Mouse (Mus musculus): Measurements from ENCODE around the gene Lzic. TPM values are rescaled to one million over a fixed set of nuclear protein-coding genes. Genes with fewer than 3 reads are reported as not detected.

Gene Lzic
- polyA plus RNA-seq, 1 experiment from 2014 or later = 42.2 TPM

DNA sequence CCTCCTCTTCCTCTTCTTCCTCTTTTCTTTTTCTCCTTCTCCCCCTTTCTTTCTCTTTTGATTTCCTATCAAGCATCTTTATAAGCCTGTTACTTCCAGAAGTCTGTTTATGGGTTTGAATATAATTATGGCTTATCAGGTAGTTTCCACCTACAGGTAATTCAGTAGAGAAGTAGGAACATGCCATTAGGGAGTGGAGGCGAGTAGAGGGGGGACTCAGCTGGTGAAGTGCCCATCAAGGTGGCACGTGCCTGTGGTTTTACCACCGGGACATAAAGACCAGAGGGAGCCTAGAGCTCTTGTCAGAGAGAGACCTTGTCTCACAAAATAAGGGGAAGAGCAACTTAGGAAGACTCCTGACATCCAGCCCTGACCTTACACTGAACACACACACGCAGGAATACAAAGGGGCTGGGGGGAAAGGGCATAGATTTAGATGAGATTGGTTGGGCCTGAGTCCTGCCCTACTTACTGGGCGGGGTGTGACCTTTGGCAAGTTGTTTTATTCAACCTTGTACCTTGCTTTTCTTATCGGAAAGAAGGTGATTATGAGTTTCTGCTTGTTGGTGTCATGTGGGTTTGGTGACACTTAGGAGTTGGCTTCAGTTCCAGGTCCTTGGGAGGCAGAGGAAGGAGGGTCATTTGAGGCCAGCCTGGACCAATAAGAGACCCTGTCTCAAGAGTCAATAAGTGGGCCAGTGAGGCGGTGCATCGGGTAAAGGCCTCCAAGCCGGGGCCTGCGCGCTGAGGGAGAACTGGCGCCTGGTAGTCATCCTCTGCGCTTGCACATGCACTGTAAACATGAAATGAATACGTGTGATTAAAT, 4.6 kb downstream of the Lzic start:
- peaks cover 68% of the 10 kb centered on the region for H3K36me3 ChIP-seq (ENCODE audit: control insufficient read depth, insufficient read depth, low read length)

DNA sequence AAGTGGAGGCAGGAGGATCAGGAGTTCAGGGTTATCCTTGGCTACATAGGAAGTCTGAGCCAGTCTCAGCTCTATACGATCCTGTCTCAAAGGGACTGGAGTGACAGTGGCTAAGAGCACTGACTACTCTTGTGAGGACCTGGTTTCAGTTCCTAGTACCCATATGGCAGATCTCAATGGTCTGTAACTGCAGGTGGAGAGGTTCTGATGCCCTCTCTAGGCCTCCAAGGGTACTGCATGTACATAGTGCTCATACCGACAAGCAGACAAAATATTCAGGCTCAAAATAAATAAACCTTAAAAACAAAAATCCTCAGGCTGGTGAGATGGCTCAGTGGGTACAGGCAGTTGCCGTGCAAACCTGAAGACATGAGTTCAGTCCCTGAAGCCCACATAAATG, 6.1 kb downstream of the Lzic start:
- no peak for DNase-seq (ENCODE audit: low spot score)
- WGBS = 96% methylated on average over 3 of the region's 3 CpGs
- H3K4me3 ChIP-seq (ENCODE audit: low read depth, low read length) = no peak overlapping the region
- no peak overlapping the region for H3K27ac ChIP-seq (ENCODE audit: low read depth)
- no peak for ATAC-seq (replicated peaks; ENCODE audit: low FRiP score, low TSS enrichment, low read depth)
- H3K36me3 ChIP-seq (ENCODE audit: control insufficient read depth, insufficient read depth, low read length) = peaks cover 82% of the 10 kb centered on the region
- H3K27me3 ChIP-seq (replicated peaks; ENCODE audit: control insufficient read depth, insufficient read depth, low read length) = no peaks in the 10 kb centered on the region
- H3K4me1 ChIP-seq (replicated peaks; ENCODE audit: control insufficient read depth, insufficient read depth, low read length) = peaks cover 7% of the 10 kb centered on the region
- no peak overlapping the region for H3K4me2 ChIP-seq (ENCODE audit: low read length)
- no peaks in the 10 kb centered on the region for H3K9me3 ChIP-seq (ENCODE audit: control insufficient read depth, low read length)
- no peak overlapping the region for H3K9ac ChIP-seq (ENCODE audit: low read length)

More for the DNA sequence above, 4.6 kb downstream of the Lzic start:
- H3K27ac ChIP-seq (ENCODE audit: low read depth) = no peak overlapping the region
- H3K4me2 ChIP-seq (ENCODE audit: low read length) = no peak overlapping the region
- H3K4me3 ChIP-seq (ENCODE audit: low read depth, low read length) = no peak overlapping the region
- WGBS = 91% methylated on average over 14 of the region's 14 CpGs
- peaks cover 8% of the 10 kb centered on the region for H3K4me1 ChIP-seq (replicated peaks; ENCODE audit: control insufficient read depth, insufficient read depth, low read length)
- no peaks in the 10 kb centered on the region for H3K27me3 ChIP-seq (replicated peaks; ENCODE audit: control insufficient read depth, insufficient read depth, low read length)
- DNase-seq (ENCODE audit: low spot score) = no peak
- ATAC-seq (replicated peaks; ENCODE audit: low FRiP score, low TSS enrichment, low read depth) = no peak
- no peaks in the 10 kb centered on the region for H3K9me3 ChIP-seq (ENCODE audit: control insufficient read depth, low read length)
- no peak overlapping the region for H3K9ac ChIP-seq (ENCODE audit: low read length)

DNA sequence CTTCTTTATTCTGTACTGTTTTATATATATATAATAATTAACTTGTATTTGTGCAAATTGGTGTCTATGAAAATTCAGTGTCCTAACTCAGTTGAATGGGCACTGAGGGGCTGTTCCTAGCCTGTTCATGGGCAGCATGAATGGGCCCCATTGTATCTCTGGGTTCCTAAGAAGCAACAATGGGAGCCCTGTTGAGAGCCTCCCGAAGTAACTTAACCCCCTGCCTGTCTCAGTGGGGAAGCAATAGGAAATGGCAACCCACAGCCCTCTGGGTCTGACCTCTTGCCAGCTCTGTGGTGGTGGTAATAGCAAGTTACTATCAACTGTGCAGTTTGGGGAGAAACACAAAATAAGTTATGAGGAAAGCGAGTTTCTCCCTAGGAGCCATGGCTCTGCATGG, 11.6 kb downstream of the Lzic start:
- Histone ChIP-seq H3K4me1 (replicated peaks; ENCODE audit: control insufficient read depth, insufficient read depth, low read length) (no peaks in the 10 kb centered on the region), H3K36me3 (ENCODE audit: control insufficient read depth, insufficient read depth, low read length) (peaks cover 73% of the 10 kb centered on the region), H3K27ac (ENCODE audit: low read depth) (no peak overlapping the region), H3K9me3 (ENCODE audit: control insufficient read depth, low read length) (no peaks in the 10 kb centered on the region), H3K4me2 (ENCODE audit: low read length) (no peak overlapping the region), H3K9ac (ENCODE audit: low read length) (no peak overlapping the region), H3K4me3 (ENCODE audit: low read depth, low read length) (no peak overlapping the region), H3K27me3 (replicated peaks; ENCODE audit: control insufficient read depth, insufficient read depth, low read length) (no peaks in the 10 kb centered on the region)
- WGBS = 80% methylated on average over 2 of the region's 2 CpGs
- ATAC-seq (replicated peaks; ENCODE audit: low FRiP score, low TSS enrichment, low read depth) = no peak
- DNase-seq (ENCODE audit: low spot score) = no peak

DNA sequence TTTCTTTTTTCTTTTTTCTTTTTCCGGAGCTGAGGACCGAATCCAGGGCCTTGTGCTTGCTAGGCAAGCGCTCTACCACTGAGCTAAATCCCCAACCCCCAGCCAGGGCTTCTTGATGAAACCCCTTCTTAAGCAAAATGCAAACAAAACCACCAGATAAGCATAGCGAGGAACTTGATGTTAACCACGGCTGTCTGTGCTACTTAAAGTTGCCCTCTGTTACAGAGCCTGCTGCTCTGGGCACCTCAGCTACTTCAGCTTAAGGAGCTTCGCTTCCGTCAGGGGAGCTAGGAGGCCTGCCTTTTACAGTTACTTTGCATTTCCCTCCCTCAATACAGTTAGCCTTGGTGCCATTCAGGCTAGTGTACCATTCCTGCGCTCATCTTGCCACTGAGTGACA, 13.9 kb downstream of the Lzic start:
- 78% methylated on average over 8 of the region's 8 CpGs for WGBS
- Histone ChIP-seq H3K9ac (ENCODE audit: low read length) (no peak overlapping the region), H3K4me2 (ENCODE audit: low read length) (no peak overlapping the region), H3K4me3 (ENCODE audit: low read depth, low read length) (no peak overlapping the region), H3K36me3 (ENCODE audit: control insufficient read depth, insufficient read depth, low read length) (peaks cover 64% of the 10 kb centered on the region), H3K9me3 (ENCODE audit: control insufficient read depth, low read length) (no peaks in the 10 kb centered on the region), H3K4me1 (replicated peaks; ENCODE audit: control insufficient read depth, insufficient read depth, low read length) (no peaks in the 10 kb centered on the region), H3K27me3 (replicated peaks; ENCODE audit: control insufficient read depth, insufficient read depth, low read length) (no peaks in the 10 kb centered on the region), H3K27ac (ENCODE audit: low read depth) (no peak overlapping the region)
- no peak for ATAC-seq (replicated peaks; ENCODE audit: low FRiP score, low TSS enrichment, low read depth)
- DNase-seq (ENCODE audit: low spot score) = no peak

DNA sequence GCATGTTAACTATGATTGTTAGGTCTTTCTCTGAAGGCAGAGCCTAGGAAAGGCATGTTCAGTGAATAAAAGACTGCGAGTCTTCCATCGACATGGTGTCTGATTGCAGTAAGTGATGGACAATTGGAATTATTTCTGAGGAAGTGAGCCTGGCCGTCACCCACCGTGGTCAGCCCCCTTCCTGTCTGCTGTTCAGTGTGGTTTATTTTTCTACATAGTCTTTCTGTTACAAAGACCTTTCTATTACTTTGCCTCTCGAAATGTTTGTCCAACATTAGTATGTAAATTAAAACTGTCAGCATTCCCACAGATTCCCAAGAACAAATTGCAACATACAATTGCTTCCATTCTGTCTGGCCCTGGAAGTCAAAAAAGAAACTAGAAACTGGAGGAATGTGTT, 14.8 kb downstream of the Lzic start:
- WGBS = 85% methylated on average over 5 of the region's 5 CpGs
- Histone ChIP-seq H3K27ac (ENCODE audit: low read depth) (no peak overlapping the region), H3K9me3 (ENCODE audit: control insufficient read depth, low read length) (no peaks in the 10 kb centered on the region), H3K9ac (ENCODE audit: low read length) (no peak overlapping the region), H3K36me3 (ENCODE audit: control insufficient read depth, insufficient read depth, low read length) (peaks cover 55% of the 10 kb centered on the region), H3K4me2 (ENCODE audit: low read length) (no peak overlapping the region), H3K4me1 (replicated peaks; ENCODE audit: control insufficient read depth, insufficient read depth, low read length) (no peaks in the 10 kb centered on the region), H3K4me3 (ENCODE audit: low read depth, low read length) (no peak overlapping the region), H3K27me3 (replicated peaks; ENCODE audit: control insufficient read depth, insufficient read depth, low read length) (no peaks in the 10 kb centered on the region)
- no peak for ATAC-seq (replicated peaks; ENCODE audit: low FRiP score, low TSS enrichment, low read depth)
- DNase-seq (ENCODE audit: low spot score) = no peak

DNA sequence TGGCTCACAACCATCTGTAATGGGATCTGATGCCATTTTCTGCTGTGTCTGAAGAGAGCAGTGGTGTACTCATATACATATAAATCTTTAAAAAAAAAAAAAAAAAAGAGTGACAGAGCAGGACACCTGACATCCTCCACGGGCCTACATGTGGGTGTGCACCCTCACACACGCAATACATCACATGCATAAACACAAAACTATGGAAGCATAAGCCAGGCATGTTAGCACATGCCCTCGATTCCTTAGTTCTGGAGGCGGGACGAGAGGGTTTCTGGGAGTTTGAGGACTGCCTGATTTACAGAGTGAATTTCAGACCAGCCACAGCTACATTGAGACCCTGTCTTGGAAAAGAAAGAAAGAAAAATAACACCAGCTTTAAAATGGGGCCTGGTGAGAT, 19.3 kb downstream of the Lzic start:
- DNase-seq (ENCODE audit: low spot score) (no peak), ATAC-seq (replicated peaks; ENCODE audit: low FRiP score, low TSS enrichment, low read depth) (no peak)
- Histone ChIP-seq H3K27ac (ENCODE audit: low read depth) (no peak overlapping the region), H3K4me3 (ENCODE audit: low read depth, low read length) (no peak overlapping the region), H3K9me3 (ENCODE audit: control insufficient read depth, low read length) (no peaks in the 10 kb centered on the region), H3K4me1 (replicated peaks; ENCODE audit: control insufficient read depth, insufficient read depth, low read length) (no peaks in the 10 kb centered on the region), H3K27me3 (replicated peaks; ENCODE audit: control insufficient read depth, insufficient read depth, low read length) (no peaks in the 10 kb centered on the region), H3K4me2 (ENCODE audit: low read length) (no peak overlapping the region), H3K9ac (ENCODE audit: low read length) (no peak overlapping the region), H3K36me3 (ENCODE audit: control insufficient read depth, insufficient read depth, low read length) (peaks cover 21% of the 10 kb centered on the region)
- WGBS = 82% methylated on average over 5 of the region's 5 CpGs

DNA sequence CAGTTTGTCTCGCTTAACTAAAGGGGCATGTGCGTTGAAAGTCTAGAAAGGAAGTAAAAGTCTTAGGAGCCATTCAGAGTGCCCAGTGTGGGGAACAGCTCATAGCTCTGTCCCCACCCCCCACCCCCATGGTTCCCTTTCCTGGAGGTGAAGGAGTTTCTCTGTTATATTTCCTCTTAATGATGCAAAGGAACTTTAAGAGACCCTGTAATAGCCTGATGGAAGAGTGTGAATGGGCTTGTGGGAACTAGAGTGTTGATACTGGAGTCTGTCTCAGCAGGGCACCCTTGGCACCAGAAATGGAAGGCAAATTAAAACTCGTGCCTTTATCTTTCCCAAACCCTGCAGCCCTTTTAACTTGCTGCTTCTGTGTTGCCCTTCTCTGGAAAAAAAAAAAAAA, 19.8 kb downstream of the Lzic start:
- no peaks in the 10 kb centered on the region for H3K27me3 ChIP-seq (replicated peaks; ENCODE audit: control insufficient read depth, insufficient read depth, low read length)
- no peaks in the 10 kb centered on the region for H3K9me3 ChIP-seq (ENCODE audit: control insufficient read depth, low read length)
- WGBS = 40% methylated on average over 3 of the region's 3 CpGs
- H3K36me3 ChIP-seq (ENCODE audit: control insufficient read depth, insufficient read depth, low read length) = peaks cover 19% of the 10 kb centered on the region
- no peak for ATAC-seq (replicated peaks; ENCODE audit: low FRiP score, low TSS enrichment, low read depth)
- H3K4me2 ChIP-seq (ENCODE audit: low read length) = no peak overlapping the region
- H3K27ac ChIP-seq (ENCODE audit: low read depth) = no peak overlapping the region
- H3K4me3 ChIP-seq (ENCODE audit: low read depth, low read length) = no peak overlapping the region
- no peaks in the 10 kb centered on the region for H3K4me1 ChIP-seq (replicated peaks; ENCODE audit: control insufficient read depth, insufficient read depth, low read length)
- no peak for DNase-seq (ENCODE audit: low spot score)
- H3K9ac ChIP-seq (ENCODE audit: low read length) = no peak overlapping the region

DNA sequence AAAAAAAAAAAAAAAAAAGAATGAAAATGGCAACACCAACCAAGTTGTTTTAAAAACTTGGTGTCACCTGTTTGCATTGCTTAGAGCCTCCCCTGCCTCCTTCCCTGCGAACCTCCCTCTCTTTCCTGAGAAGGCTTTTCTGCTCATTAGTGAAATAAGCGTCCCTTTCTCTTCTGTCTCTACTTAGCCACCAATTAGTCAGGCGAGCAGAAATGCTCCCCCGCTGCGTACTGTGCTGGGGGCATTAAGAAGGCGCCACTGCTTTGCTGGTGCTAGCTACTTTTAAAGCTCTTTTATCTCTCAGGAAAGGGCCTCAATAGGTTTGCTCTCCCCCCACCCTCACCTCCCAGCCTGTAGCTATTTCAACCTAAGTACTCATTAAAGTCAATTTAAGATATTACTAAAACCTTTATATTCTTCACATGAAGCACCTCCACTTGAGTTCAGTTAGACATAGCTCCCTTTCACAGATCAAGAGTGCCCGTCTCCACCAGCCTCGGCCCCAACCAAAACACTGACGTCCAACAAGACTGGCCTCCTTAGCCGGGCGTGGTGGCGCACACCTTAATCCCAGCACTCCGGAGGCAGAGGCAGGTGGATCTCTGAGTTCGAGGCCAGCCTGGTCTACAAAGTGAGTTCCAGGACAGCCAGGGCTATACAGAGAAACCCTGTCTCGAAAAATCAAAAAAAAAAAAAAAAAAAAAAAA, 20.4 kb downstream of the Lzic start:
- no peak overlapping the region for H3K4me2 ChIP-seq (ENCODE audit: low read length)
- no peaks in the 10 kb centered on the region for H3K9me3 ChIP-seq (ENCODE audit: control insufficient read depth, low read length)
- H3K27ac ChIP-seq (ENCODE audit: low read depth) = no peak overlapping the region
- peaks cover 14% of the 10 kb centered on the region for H3K36me3 ChIP-seq (ENCODE audit: control insufficient read depth, insufficient read depth, low read length)
- H3K4me3 ChIP-seq (ENCODE audit: low read depth, low read length) = no peak overlapping the region
- no peak overlapping the region for H3K9ac ChIP-seq (ENCODE audit: low read length)
- ATAC-seq (replicated peaks; ENCODE audit: low FRiP score, low TSS enrichment, low read depth) = no peak
- no peaks in the 10 kb centered on the region for H3K4me1 ChIP-seq (replicated peaks; ENCODE audit: control insufficient read depth, insufficient read depth, low read length)
- WGBS = 71% methylated on average over 14 of the region's 15 CpGs
- no peaks in the 10 kb centered on the region for H3K27me3 ChIP-seq (replicated peaks; ENCODE audit: control insufficient read depth, insufficient read depth, low read length)
- DNase-seq (ENCODE audit: low spot score) = no peak

All from intestine, embryonic 14.5 days (tissue).